Comparison of ENCODE assay signal across 31 mouse cellular contexts in the genomic region with DNA sequence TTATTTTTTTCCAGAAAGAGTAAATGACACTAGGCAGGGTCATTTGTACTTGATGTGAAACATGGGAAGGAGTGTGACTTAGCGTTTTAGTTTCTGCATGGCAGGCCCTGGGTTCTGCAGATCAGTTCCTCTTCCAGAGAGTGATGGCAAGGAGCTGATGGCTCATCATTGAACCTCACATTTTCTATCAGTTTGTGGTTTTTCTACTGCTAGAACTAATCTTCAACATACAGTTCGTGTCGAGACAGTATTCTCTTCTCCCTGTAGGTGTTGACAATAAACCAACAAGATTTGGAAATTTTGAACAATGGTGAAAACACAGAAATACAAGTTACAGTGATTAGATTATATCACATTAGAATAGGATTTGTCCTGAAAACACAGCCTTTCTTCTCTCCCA.
"Had no signal": no experiment of that assay in that cellular context is flagged by ENCODE, and none has a peak within 500 bp of the region (broad histone marks: within the 10 kb centered on the region; RNA-seq: fewer than 3 reads in every experiment).

No protein-coding gene starts in this region.

- H3K4me3 ChIP-seq: heart, embryonic 10.5 days; heart, embryonic 12.5 days; heart, embryonic 13.5 days; heart, embryonic 15.5 days; hindbrain, embryonic 10.5 days; hindbrain, embryonic 12.5 days; hindbrain, embryonic 13.5 days; hindbrain, embryonic 15.5 days; intestine, embryonic 15.5 days; kidney, embryonic 15.5 days; layer of hippocampus, adult 2 months; left cerebral cortex, adult 2 months had no signal

- H3K4me1 ChIP-seq: heart, embryonic 10.5 days; heart, embryonic 12.5 days; heart, embryonic 13.5 days; heart, embryonic 15.5 days; hindbrain, embryonic 10.5 days; hindbrain, embryonic 12.5 days; hindbrain, embryonic 13.5 days; hindbrain, embryonic 15.5 days; intestine, embryonic 15.5 days; kidney, embryonic 15.5 days had no signal

- H3K27ac ChIP-seq: heart, embryonic 10.5 days; heart, embryonic 13.5 days; heart, embryonic 15.5 days; hindbrain, embryonic 10.5 days; hindbrain, embryonic 12.5 days; hindbrain, embryonic 13.5 days; hindbrain, embryonic 14.5 days; hindbrain, embryonic 15.5 days; hindbrain, postnatal 0 days; intestine, embryonic 15.5 days; kidney, embryonic 15.5 days; kidney, postnatal 0 days; layer of hippocampus, adult 2 months; left cerebral cortex, adult 2 months had no signal

- H3K27me3 ChIP-seq: heart, embryonic 12.5 days; heart, embryonic 13.5 days; heart, embryonic 15.5 days; hindbrain, embryonic 12.5 days; hindbrain, embryonic 13.5 days; hindbrain, embryonic 15.5 days; intestine, embryonic 15.5 days; kidney, embryonic 15.5 days had no signal

- DNase-seq: heart, postnatal 10 days; heart, postnatal 14 days; heart, postnatal 36 days; heart, postnatal 4 days; kidney, adult 18-20 months; kidney, adult 2 months; kidney, adult 8-10 months; kidney, adult 9 months; kidney, postnatal 10 days; kidney, postnatal 14 days; kidney, postnatal 25 days; kidney, postnatal 36 days; kidney, postnatal 4 days; layer of hippocampus, adult 9-11 months; layer of hippocampus, postnatal 36 days had no signal

- H3K9ac ChIP-seq: heart, embryonic 12.5 days; heart, embryonic 13.5 days; heart, embryonic 15.5 days; hindbrain, embryonic 12.5 days; hindbrain, embryonic 13.5 days; hindbrain, embryonic 14.5 days; hindbrain, embryonic 15.5 days; intestine, embryonic 15.5 days; kidney, embryonic 15.5 days had no signal

- H3K36me3 ChIP-seq: heart, embryonic 10.5 days; heart, embryonic 12.5 days; heart, embryonic 13.5 days; heart, embryonic 15.5 days; hindbrain, embryonic 10.5 days; hindbrain, embryonic 12.5 days; hindbrain, embryonic 13.5 days; hindbrain, embryonic 15.5 days; intestine, embryonic 15.5 days; kidney, embryonic 15.5 days had no signal

- H3K4me2 ChIP-seq: heart, embryonic 11.5 days; heart, embryonic 12.5 days; heart, embryonic 13.5 days; heart, embryonic 15.5 days; hindbrain, embryonic 12.5 days; hindbrain, embryonic 13.5 days; hindbrain, embryonic 14.5 days; hindbrain, embryonic 15.5 days; intestine, embryonic 15.5 days; kidney, embryonic 15.5 days had no signal

- H3K9me3 ChIP-seq: heart, embryonic 10.5 days; heart, embryonic 12.5 days; heart, embryonic 13.5 days; heart, embryonic 15.5 days; hindbrain, embryonic 10.5 days; hindbrain, embryonic 12.5 days; hindbrain, embryonic 13.5 days; hindbrain, embryonic 15.5 days; intestine, embryonic 15.5 days; kidney, embryonic 15.5 days had no signal
